ENCODE assay signal across 8 mouse cellular contexts in the genomic region with DNA sequence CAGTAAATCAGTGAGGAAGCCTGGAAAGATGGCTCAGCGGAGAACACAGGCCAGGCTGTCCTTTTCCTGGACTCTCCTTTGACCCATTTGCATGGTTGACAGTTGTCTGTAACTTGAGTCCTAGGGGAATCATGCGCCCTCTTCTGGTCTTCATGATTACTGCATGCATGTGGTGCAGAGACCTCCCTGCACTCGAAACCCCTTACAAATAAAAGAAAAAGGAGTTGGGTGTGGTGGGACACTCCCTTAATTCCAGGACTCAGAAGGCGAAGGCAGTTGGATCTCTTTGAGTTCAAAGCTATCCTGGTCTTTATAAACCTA. TPM values are rescaled to one million over a fixed set of nuclear protein-coding genes. Genes with fewer than 3 reads are reported as not detected.
DNase-seq lines count a peak whose midpoint lies in the region; ATAC-seq and TF ChIP-seq lines count a peak whose summit lies in the region.

No protein-coding gene starts in this region.

- under 1% methylated on average over 4 of the region's 4 CpGs for WGBS in lung, embryonic 15.5 days
- WGBS in olfactory bulb, adult 2 months: under 1% methylated on average over 4 of the region's 4 CpGs

- peaks cover 18% of the 10 kb centered on the region for H3K4me1 ChIP-seq in lung, embryonic 15.5 days
- H3K4me1 ChIP-seq in olfactory bulb, adult 2 months (ENCODE audit: control insufficient read depth, insufficient read depth, low read length): 0 out of 2 replicates have a peak, but pooled peaks cover 3% of the 10 kb centered on the region

- no peak for TF ChIP-seq POLR2A in olfactory bulb, adult 2 months (IDR thresholded peaks at IDR 0.05; ENCODE audit: insufficient read depth, low read depth, low read length)

- H3K36me3 ChIP-seq in lung, embryonic 15.5 days: peaks cover 22% of the 10 kb centered on the region

- peak overlapping the region; percentile 58 for H3K9ac ChIP-seq in lung, embryonic 15.5 days

- peak overlapping the region; percentile 64 for H3K4me2 ChIP-seq in lung, embryonic 15.5 days

- H3K4me3 ChIP-seq in lung, embryonic 15.5 days: peak overlapping the region; percentile 83
- peak overlapping the region; percentile 72 for H3K4me3 ChIP-seq in olfactory bulb, adult 2 months (ENCODE audit: insufficient read depth, low read depth, low read length)

- ATAC-seq in hematopoietic stem cell, adult 5-6 weeks (replicated peaks in 1 of 2; ENCODE audit: insufficient read depth in 1 of 2, low FRiP score in 2 of 2, low TSS enrichment in 1 of 2, low read depth in 1 of 2, poor library complexity in 2 of 2, severe bottlenecking in 2 of 2): peak; percentile 56 to 80; a peak in 3 of 4 replicates
- ATAC-seq in lung, embryonic 15.5 days (ENCODE audit: borderline replicate concordance, extremely low read depth, low FRiP score, low TSS enrichment): peak; percentile 66

- H3K27me3 ChIP-seq in lung, embryonic 15.5 days: no peaks in the 10 kb centered on the region

- TF ChIP-seq CTCF in olfactory bulb, adult 2 months (IDR thresholded peaks at IDR 0.05; ENCODE audit: insufficient read depth, low read depth, low read length): peak; percentile 75; the same call in 1 of the 2 replicates

- H3K27ac ChIP-seq in lung, embryonic 15.5 days: peak overlapping the region; percentile 74
- peak overlapping the region; percentile 13; the same call in 1 of the 2 replicates for H3K27ac ChIP-seq in olfactory bulb, adult 2 months (ENCODE audit: insufficient read depth, low read depth, low read length)

- H3K9me3 ChIP-seq in lung, embryonic 15.5 days: no peaks in the 10 kb centered on the region

- DNase-seq in Muller cell, postnatal 12 days (ENCODE audit: inconsistent ontology term): peak; percentile 78
- peak; percentile 84 for DNase-seq in cerebellum, adult 8-10 months
- DNase-seq in forelimb bud, embryonic 11.5 days (ENCODE audit: low read depth, low spot score): peak; percentile 94
- DNase-seq in layer of hippocampus, adult 8-10 months (ENCODE audit: low spot score in 2 of 2): peak; percentile 57 to 82
- peak; percentile 55 to 80 for DNase-seq in thymus, adult 18-20 months

RNA-seq across cellular contexts. Expression of gene Mars, which starts 0.7 kb away (rescaled TPM):
- 104 and 211 TPM in 2 replicates for total RNA-seq in hematopoietic stem cell, adult 5-6 weeks (2017)
- 10 to 100 TPM; 56.7 to 65.8 (median 63.9) TPM for total RNA-seq in layer of hippocampus, adult 8-10 months (2022)
- 104 and 108 TPM in 2 replicates for polyA plus RNA-seq in lung, embryonic 15.5 days (2015; fragmentation: Nextera tagmentation; extraction: Ambion mirVana)
- polyA plus RNA-seq in olfactory bulb, adult 2 months (2012; ENCODE audit: insufficient read depth, insufficient read length, low replicate concordance, missing spikeins): not detected in 2 replicates

RNA-seq across cellular contexts. Expression of gene Arhgap9, which starts 9.4 kb away (rescaled TPM):
- total RNA-seq in hematopoietic stem cell, adult 5-6 weeks (2017): 29.5 and 43.7 TPM in 2 replicates
- total RNA-seq in layer of hippocampus, adult 8-10 months (2022): 1 to 10 TPM in 3 of 4 experiments, under 1 TPM in 1; 0.60 to 4.6 (median 2.2) TPM
- polyA plus RNA-seq in lung, embryonic 15.5 days (2015; fragmentation: Nextera tagmentation; extraction: Ambion mirVana): 3.5 and 6.9 TPM in 2 replicates
- polyA plus RNA-seq in olfactory bulb, adult 2 months (2012; ENCODE audit: insufficient read depth, insufficient read length, low replicate concordance, missing spikeins): 260 TPM in 1 of 2 replicates, not detected in the other

RNA-seq across cellular contexts. Expression of gene Mbd6, which starts 23.5 kb away (rescaled TPM):
- total RNA-seq in hematopoietic stem cell, adult 5-6 weeks (2017): 5.9 and 6.3 TPM in 2 replicates
- total RNA-seq in layer of hippocampus, adult 8-10 months (2022): 10 to 100 TPM; 56.3 to 61.6 (median 56.8) TPM
- polyA plus RNA-seq in lung, embryonic 15.5 days (2015; fragmentation: Nextera tagmentation; extraction: Ambion mirVana): 13.3 and 18.8 TPM in 2 replicates
- polyA plus RNA-seq in olfactory bulb, adult 2 months (2012; ENCODE audit: insufficient read depth, insufficient read length, low replicate concordance, missing spikeins): not detected in 2 replicates

RNA-seq across cellular contexts. Expression of gene Gli1, which starts 29.5 kb away (rescaled TPM):
- not detected in 2 replicates for total RNA-seq in hematopoietic stem cell, adult 5-6 weeks (2017)
- 1 to 10 TPM; 2.7 to 4.0 (median 3.7) TPM for total RNA-seq in layer of hippocampus, adult 8-10 months (2022)
- polyA plus RNA-seq in lung, embryonic 15.5 days (2015; fragmentation: Nextera tagmentation; extraction: Ambion mirVana): 10.4 and 11.5 TPM in 2 replicates
- polyA plus RNA-seq in olfactory bulb, adult 2 months (2012; ENCODE audit: insufficient read depth, insufficient read length, low replicate concordance, missing spikeins): not detected in 2 replicates

RNA-seq across cellular contexts. Expression of gene Inhbe, which starts 41.9 kb away (rescaled TPM):
- 0.13 TPM in 1 of 2 replicates, not detected in the other for total RNA-seq in hematopoietic stem cell, adult 5-6 weeks (2017)
- total RNA-seq in layer of hippocampus, adult 8-10 months (2022): not detected
- polyA plus RNA-seq in lung, embryonic 15.5 days (2015; fragmentation: Nextera tagmentation; extraction: Ambion mirVana): not detected in 2 replicates
- polyA plus RNA-seq in olfactory bulb, adult 2 months (2012; ENCODE audit: insufficient read depth, insufficient read length, low replicate concordance, missing spikeins): not detected in 2 replicates

Comparison
In these comparisons a context has a peak if more than half of its experiments do, and no peak if none do; other contexts are left out.
1. Peak in every context shown above with its lines: DNase-seq, ATAC-seq, H3K4me3 ChIP-seq and H3K27ac ChIP-seq.